In genomic region chr16:79168193-79168592, GRCm38 (mm10) we compare ENCODE assay signal across 9 mouse cellular contexts.
DNase-seq lines count a peak whose midpoint lies in the region; ATAC-seq lines count a peak whose summit lies in the region.
"Had no signal": no experiment of that assay in that cellular context is flagged by ENCODE, and none has a peak within 500 bp of the region (broad histone marks: within the 10 kb centered on the region; RNA-seq: fewer than 3 reads in every experiment).

No protein-coding gene starts in this region.

- no peak overlapping the region for H3K27ac ChIP-seq in forebrain, embryonic 11.5 days (ENCODE audit: low read depth, low read length)
- H3K27ac ChIP-seq in kidney, embryonic 16.5 days (ENCODE audit: low read length), result no peak overlapping the region
- no peak overlapping the region for H3K27ac ChIP-seq in limb, embryonic 11.5 days (replicated peaks; ENCODE audit: low read depth, low read length)
- H3K27ac ChIP-seq: heart, embryonic 15.5 days had no signal

- DNase-seq in thymus, postnatal 0 days (ENCODE audit: low spot score), result peak; percentile 24
- no peak for DNase-seq in thymus, postnatal 36 days
- DNase-seq in brain, embryonic 18.5 days (ENCODE audit: low read depth, low spot score), result peak; percentile 67
- peak; percentile 81 for DNase-seq in forebrain, embryonic 11.5 days (ENCODE audit: low spot score)
- DNase-seq in limb, embryonic 11.5 days (ENCODE audit: low spot score), result peak; percentile 85
- DNase-seq in right cerebral cortex, adult 18-20 months, result peak; percentile 74

- H3K4me1 ChIP-seq in forebrain, embryonic 11.5 days (replicated peaks; ENCODE audit: control insufficient read depth, insufficient read depth, low read length), result no peaks in the 10 kb centered on the region
- no peaks in the 10 kb centered on the region for H3K4me1 ChIP-seq in kidney, embryonic 16.5 days (ENCODE audit: insufficient read depth, low read length)
- H3K4me1 ChIP-seq in limb, embryonic 11.5 days (ENCODE audit: control insufficient read depth, insufficient read depth, low read length), result no peaks in the 10 kb centered on the region
- H3K4me1 ChIP-seq: heart, embryonic 15.5 days had no signal

- ATAC-seq in forebrain, embryonic 11.5 days (replicated peaks; ENCODE audit: low FRiP score), result peak; percentile 81
- ATAC-seq in kidney, embryonic 16.5 days (ENCODE audit: low FRiP score, low TSS enrichment), result peak; percentile 49; the same call in 1 of the 2 replicates
- no peak for ATAC-seq in limb, embryonic 11.5 days (ENCODE audit: insufficient number of reproducible peaks, low FRiP score, low TSS enrichment, low read depth)
- ATAC-seq in inflammation-experienced regulatory T-cells, adult 6 months, result no peak

- no peaks in the 10 kb centered on the region for H3K36me3 ChIP-seq in forebrain, embryonic 11.5 days (ENCODE audit: control insufficient read depth, insufficient read depth, low read length)
- no peaks in the 10 kb centered on the region for H3K36me3 ChIP-seq in kidney, embryonic 16.5 days (ENCODE audit: insufficient read depth, low read length)
- H3K36me3 ChIP-seq in limb, embryonic 11.5 days (ENCODE audit: control insufficient read depth, insufficient read depth, low read length), result no peaks in the 10 kb centered on the region
- H3K36me3 ChIP-seq: heart, embryonic 15.5 days had no signal

- H3K4me2 ChIP-seq in forebrain, embryonic 11.5 days (ENCODE audit: low read depth, low read length, severe bottlenecking), result no peak overlapping the region
- no peak overlapping the region for H3K4me2 ChIP-seq in kidney, embryonic 16.5 days (replicated peaks; ENCODE audit: low read depth, low read length)
- H3K4me2 ChIP-seq in limb, embryonic 11.5 days (ENCODE audit: low read depth, severe bottlenecking), result no peak overlapping the region
- H3K4me2 ChIP-seq: heart, embryonic 15.5 days had no signal

- WGBS in forebrain, embryonic 11.5 days, result 19% methylated on average over 8 of the region's 8 CpGs
- WGBS in kidney, embryonic 16.5 days, result 13% methylated on average over 8 of the region's 8 CpGs
- 18% methylated on average over 8 of the region's 8 CpGs for WGBS in limb, embryonic 11.5 days

- H3K4me3 ChIP-seq in forebrain, embryonic 11.5 days (ENCODE audit: low read depth, low read length), result no peak overlapping the region
- no peak overlapping the region for H3K4me3 ChIP-seq in kidney, embryonic 16.5 days (ENCODE audit: low read length)
- H3K4me3 ChIP-seq in limb, embryonic 11.5 days (ENCODE audit: low read depth, low read length), result no peak overlapping the region
- H3K4me3 ChIP-seq: heart, embryonic 15.5 days had no signal

- no peaks in the 10 kb centered on the region for H3K27me3 ChIP-seq in forebrain, embryonic 11.5 days (ENCODE audit: control insufficient read depth, insufficient read depth, low read length)
- no peaks in the 10 kb centered on the region for H3K27me3 ChIP-seq in kidney, embryonic 16.5 days (ENCODE audit: insufficient read depth, low read length)
- no peaks in the 10 kb centered on the region for H3K27me3 ChIP-seq in limb, embryonic 11.5 days (ENCODE audit: control insufficient read depth, insufficient read depth, low read length)
- H3K27me3 ChIP-seq: heart, embryonic 15.5 days had no signal

- no peaks in the 10 kb centered on the region for H3K9me3 ChIP-seq in forebrain, embryonic 11.5 days (ENCODE audit: control insufficient read depth, low read length)
- H3K9me3 ChIP-seq in kidney, embryonic 16.5 days (ENCODE audit: low read length), result 0 out of 2 replicates have a peak, but pooled peaks cover 2% of the 10 kb centered on the region
- no peaks in the 10 kb centered on the region for H3K9me3 ChIP-seq in limb, embryonic 11.5 days (ENCODE audit: control insufficient read depth, low read length)
- H3K9me3 ChIP-seq: heart, embryonic 15.5 days had no signal

- no peak overlapping the region for H3K9ac ChIP-seq in forebrain, embryonic 11.5 days (ENCODE audit: low read length)
- H3K9ac ChIP-seq in kidney, embryonic 16.5 days (replicated peaks; ENCODE audit: low read length), result no peak overlapping the region
- H3K9ac ChIP-seq in limb, embryonic 11.5 days (ENCODE audit: low read length), result no peak overlapping the region
- H3K9ac ChIP-seq: heart, embryonic 15.5 days had no signal

Comparison
In these comparisons a context has a peak if more than half of its experiments do, and no peak if none do; other contexts are left out.
1. DNase-seq: peak in thymus, postnatal 0 days (single experiment), brain, embryonic 18.5 days (single experiment), forebrain, embryonic 11.5 days (single experiment), limb, embryonic 11.5 days (single experiment) and right cerebral cortex, adult 18-20 months (single experiment); none in thymus, postnatal 36 days (0 of 2).
2. ATAC-seq: peak in forebrain, embryonic 11.5 days (single experiment) and kidney, embryonic 16.5 days (single experiment); none in limb, embryonic 11.5 days (single experiment) and inflammation-experienced regulatory T-cells, adult 6 months (single experiment).